Mouse (Mus musculus) MEL-GATA-1-ER (cell line): ENCODE measurements around the gene Pkp4.
"Not testable (repeated sequence)": the region's sequence is repeated elsewhere in the genome, so short reads cannot be mapped to it uniquely, and the experiment has no call there.

Experiments
- DNase-seq: peaks from one replicate; pipeline ENCODE4 v3.0.0-alpha.2; 2012; ENCODE audit warnings: low read depth; ENCODE audit errors: extremely low read depth

Pkp4 gene

DNA sequence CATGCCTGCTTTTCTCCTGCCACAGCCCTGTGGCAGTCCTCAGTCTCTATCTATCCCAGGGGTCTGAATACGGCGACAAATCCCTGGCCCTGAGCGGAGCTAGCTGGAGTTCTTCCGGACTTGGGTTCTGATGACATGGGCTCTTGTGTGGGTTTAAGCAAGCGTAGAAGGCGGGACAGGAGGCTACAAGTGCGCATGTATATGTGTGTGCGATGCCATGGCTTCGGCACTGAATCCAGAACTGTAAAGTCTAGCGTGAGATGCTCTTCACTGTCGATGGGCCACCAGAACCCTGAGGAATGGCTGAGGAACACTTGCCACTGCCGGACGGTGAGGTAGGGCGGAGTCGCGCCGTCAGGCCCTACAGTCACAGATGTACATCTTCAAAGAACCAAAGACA lies 222.6 kb downstream of the Pkp4 start:
- no peak for DNase-seq

DNA sequence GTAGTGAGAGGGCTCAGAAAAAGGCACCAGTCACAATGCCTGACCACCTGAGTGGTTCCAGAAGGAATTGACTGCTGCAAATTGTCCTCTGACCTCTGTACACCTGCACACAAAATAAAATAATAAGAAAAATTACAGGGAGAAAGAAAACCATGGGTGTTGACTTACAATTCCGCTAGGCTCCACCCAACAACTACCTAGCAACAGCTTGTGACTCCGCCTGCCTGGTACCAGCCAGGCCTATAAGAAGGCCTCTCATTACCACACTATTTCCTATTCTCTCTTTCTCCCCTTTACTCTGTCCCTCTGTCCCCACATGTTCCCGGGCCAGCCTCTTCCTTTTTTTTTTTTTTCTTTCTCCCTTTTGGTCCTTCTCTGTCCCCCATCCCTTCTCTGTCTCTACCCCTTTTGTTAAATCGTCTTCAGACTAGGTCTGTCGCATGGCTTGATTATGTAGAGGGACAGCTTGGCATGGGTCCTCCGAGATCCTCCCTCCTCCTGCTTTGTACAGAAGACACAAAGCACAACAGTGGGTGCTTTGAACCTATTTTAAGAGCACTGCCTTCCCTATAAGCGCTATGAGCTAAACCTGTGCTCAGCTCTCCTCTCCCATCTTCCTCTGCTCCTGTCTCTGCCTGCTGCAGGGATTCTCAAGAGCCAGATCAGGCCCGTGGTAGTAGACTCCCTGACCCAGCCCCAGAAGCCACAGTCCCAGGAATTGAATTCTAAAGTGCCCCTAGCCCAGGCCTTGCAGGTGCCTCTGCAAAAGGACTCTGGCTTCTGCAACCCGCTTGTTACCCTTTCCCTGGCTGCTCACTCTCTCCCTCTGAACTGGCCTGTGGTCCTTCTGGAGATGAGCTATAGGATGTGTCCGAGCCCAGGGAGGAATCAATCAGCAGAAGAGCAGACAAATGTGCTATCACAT lies 223.5 kb downstream of the Pkp4 start:
- DNase-seq: no peak

DNA sequence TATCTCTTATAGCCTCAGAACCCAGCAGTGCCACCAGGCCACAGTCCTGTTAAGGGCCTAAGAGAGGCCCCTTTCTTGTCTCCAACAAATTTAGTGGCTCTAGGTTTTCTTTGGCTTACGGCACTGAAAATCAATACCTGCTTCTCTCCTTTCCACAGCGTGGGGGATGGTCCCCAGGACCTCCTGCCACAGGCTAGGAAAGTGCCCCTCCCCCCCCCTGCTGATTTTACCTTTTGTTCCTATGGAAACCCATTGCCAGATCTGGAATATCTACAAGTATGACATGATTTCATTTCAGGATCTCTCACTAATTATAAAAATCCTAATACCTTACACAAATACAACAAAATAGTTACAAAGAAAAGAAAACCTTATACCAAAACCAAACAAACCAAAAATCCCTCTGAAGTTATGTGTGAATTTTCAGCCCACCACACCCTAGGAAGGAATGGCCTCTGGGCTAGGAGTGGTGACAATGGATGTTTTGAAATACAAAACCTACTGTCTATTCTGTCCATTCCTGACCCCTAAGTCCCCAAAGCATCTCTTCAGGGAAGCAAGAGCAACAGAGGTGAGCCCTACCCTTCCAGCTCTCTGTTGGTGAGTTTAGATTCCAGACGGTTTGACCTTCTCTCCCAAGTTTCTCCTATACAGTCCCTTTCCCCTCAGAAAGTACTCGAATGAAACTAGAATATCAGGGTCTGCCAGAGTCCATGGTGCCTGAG lies 224.7 kb downstream of the Pkp4 start:
- DNase-seq: no peak

DNA sequence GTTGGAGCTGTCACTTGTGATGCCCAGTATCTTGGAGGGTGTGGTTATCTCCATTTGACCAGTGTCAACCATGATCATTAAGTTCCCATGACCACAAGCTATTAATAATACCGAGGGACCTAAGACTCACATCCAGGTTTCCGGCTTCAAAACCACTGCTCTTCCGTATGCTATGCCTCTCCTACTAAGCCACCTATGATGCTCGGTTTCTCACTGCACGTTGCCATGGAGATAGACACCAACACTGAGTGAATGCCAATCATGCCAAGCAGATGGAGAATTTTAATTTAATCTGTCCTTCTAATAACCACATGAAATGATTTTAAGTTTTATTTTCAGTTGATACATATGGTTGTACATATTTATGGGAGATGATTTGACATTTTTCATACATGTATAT lies 229.3 kb downstream of the Pkp4 start:
- DNase-seq: no peak

DNA sequence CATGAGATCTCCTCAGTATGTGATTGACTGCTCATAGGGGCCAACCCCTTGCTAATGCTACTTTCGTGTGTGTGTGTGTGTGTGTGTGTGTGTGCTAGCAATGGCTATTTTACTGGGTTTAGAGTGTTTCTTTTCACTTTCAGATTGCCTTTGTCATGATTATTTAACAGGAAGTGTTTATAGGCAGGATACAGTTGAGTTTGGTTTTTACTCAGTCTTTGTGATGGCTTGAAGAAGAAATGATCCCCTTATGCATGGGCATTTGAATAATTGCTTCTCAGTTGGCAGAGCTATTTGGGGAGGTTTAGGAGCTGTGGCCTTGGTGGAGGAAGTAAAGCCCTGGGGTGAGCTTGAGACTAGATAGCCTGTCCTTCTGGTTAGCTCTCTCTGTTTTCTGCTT lies 232.5 kb downstream of the Pkp4 start:
- no peak for DNase-seq

DNA sequence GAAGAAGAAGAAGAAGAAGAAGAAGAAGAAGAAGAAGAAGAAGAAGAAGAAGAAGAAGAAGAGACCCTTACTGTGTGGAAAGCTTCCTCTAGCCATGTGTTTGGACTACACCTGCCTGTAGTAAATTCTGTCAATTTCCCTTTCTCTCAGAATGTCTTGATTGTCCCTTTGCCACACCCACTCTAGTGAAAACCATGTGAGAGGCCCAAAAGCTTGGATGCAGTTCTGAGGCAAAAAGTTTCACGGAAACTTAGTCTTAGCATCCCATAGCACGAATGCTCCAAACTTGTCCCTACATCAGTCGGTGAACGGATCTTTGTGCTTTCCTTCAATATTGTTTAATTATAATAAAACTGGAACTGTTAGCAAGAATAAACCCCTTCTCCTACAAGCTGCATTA lies 234.0 kb downstream of the Pkp4 start:
- no peak for DNase-seq

DNA sequence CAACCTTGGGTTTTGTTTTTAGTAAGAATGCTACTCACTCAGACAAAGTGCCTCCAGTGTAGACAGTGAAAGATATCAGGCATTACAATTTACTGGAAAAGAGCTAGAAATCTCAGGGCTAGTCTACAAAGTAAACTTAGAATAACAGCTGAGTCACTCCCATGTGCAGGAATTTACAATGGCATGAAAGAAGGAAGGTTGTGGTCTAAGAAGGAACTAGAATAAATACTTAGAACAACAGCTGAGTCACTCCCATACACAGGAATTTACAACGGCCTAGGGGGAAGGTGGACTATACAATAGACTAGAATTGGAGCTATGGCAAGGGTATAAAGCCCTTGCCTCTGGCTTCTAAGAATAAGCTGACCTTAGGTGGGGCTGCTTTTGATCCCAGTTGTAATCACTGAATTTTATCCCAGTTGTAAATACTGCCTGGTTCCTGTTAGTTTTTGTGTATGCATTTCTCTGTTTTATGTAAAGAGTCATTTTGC lies 234.6 kb downstream of the Pkp4 start:
- not testable (repeated sequence) for DNase-seq

DNA sequence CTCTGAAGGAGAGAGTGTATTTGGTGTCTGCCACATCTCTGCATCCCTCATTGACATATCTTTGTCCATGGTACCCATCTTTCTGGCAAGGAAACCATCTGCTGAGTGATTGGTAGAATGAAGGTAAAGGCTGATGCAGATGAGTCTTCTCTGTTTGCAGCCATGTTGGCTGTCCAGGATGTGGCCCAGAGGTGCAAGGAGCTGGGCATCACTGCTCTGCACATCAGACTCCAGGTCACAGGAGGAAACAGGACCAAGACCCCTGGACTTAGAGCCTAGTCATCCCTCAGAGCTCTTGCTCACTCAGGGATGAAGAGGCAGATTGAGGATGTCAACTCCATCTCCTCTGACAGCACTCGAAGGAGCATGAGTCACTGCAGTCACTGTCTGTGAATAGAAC lies 235.9 kb downstream of the Pkp4 start:
- DNase-seq: no peak

DNA sequence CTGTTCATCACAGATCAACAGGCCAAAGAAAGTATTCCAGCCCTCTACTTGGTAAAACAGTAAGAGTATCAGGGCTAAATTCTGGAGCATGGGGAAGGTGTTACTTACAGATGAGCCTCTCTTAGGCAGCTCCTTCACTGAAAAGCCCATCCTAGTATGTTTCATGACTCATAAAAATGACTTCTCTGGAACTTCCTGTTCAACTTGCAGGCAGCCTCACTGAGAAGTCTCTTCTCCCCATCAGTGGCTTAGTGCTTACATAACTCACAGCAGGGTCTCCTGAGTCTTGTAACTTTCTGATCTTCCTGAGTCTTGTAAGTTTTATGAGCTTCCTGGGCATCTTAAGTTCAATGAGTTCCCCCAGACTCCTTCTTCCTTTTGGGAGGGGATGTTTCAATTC lies 236.9 kb downstream of the Pkp4 start:
- no peak for DNase-seq

DNA sequence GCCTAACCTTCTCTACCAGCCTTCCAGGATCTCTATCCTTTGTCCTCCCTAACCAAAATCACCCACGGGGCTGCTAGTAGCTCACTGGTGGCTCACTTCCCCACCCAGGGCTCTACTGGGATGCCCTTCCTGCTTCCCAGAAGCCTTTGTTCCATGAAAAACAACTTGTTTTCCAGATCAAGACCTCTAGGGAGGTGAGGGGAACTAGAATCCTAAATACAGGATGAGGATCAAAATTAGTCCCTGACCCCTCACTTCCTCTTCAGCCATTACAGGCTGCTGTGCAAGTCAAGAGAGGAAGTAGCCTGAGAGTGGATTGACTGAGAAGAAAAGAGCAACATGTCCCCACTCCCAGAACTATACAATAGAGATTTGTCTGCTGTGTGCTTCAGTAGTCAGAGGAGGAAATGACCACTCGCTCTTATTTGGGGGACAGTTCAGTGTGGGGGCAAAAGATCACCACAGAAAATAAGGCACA lies 240.3 kb downstream of the Pkp4 start:
- DNase-seq: no peak

DNA sequence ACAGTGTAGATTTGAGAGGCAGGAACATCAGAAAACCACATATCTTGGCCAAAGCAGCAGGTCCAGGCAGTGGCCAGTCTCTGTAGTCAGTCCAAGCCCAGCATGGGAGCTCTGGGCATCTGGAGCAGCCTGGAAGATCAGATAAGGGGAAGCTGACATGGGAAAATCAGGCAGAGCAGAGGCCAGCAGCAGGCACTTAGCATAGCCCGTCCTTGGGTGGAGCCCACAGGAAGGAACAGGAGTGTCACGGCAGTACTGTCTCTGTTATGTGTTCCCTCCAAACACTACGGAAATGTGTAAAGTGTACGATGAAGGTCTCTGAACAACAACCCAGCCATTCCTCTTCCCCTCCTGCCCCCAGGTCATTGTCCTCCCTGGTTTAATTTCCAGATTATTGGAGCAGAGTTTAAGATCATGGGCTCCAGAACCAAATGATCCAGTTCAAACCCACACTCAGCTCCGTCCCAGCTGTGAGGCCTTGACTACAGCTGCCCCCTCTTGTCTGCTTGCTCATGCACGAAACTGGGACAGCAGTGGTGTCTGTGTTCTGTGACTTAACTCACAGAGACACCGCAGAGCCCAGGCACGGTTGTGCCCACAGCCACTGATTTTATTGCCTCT lies 241.3 kb downstream of the Pkp4 start:
- DNase-seq: no peak

DNA sequence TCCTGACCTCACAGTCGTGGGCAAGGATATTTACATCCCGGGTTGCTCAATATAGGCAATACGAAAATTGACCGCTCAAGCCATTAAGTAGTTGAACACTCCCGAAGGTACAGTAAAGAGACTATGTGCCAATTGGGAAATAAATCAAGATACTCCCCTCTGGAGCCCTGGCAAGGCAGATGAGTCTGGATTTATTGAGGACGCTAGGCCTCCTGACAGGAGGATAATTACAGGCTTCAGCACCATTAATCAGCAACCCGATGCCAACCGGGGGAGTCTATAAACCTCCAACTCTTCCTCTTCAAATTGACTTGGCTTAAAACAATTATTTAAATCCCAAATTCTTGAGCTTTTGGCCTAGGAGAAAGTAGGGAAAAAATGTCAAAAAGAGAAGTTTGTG lies 243.4 kb downstream of the Pkp4 start:
- no peak for DNase-seq
